Mouse (Mus musculus): Measurements from ENCODE around the gene Gba.

DNA sequence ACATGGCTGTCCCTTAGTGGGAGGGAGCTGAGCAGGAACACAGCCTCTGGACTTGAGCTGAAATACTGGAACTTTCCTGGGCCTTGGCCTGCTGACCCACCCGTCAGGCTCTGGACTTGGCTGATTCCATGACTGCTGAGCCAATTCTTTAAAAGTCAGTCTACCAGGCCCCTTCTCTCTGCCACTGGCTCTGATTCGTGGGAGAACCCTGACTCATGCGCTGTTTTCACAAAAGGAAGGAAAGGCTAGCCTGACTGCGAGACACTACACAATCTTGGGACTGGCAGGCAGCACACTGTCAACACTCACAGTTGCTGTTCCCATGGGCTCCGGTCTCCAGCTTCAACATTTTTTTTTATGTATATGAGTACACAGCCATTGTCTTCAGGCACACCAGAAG, 53.4 kb downstream of the Gba start:
- TF ChIP-seq CTCF (IDR thresholded peaks at IDR 0.05; ENCODE audit: low read depth), result no peak
- TF ChIP-seq EP300 (optimal IDR thresholded peaks at IDR 0.05), result no peak

Data from stomach, postnatal 0 days (tissue).